Mouse (Mus musculus) liver, adult 2 months (tissue): ENCODE data around the gene Mta3. TPM values are rescaled to one million over a fixed set of nuclear protein-coding genes. Genes with fewer than 3 reads are reported as not detected.
A peak's percentile ranks its signal among the peaks of the same experiment; 100 is the strongest.

Experiments
- DNase-seq: peaks from one replicate; pipeline ENCODE4 v3.0.0-alpha.2; 2011; ENCODE audit warnings: low read depth, low spot score; ENCODE audit errors: extremely low read depth
- H3K27ac ChIP-seq: fragments of 200-500 bp; replicated peaks from 2 replicates; pipeline ENCODE4 v1.5.1; 2012; ENCODE audit warnings: low read depth, mild to moderate bottlenecking, control low read depth, inconsistent platforms, low read length; ENCODE audit not compliant: insufficient read depth
- H3K27me3 ChIP-seq: fragments of 200-500 bp; 2 replicates; pipeline ENCODE4 v1.6.1; 2012; ENCODE audit warnings: mild to moderate bottlenecking, moderate library complexity, low read length, inconsistent platforms; ENCODE audit not compliant: control insufficient read depth, insufficient read depth
- H3K36me3 ChIP-seq: fragments of 200-500 bp; 2 replicates; pipeline ENCODE4 v1.6.1; 2012; ENCODE audit warnings: low read length, inconsistent platforms; ENCODE audit not compliant: control insufficient read depth, insufficient read depth
- H3K4me1 ChIP-seq: fragments of 200-500 bp; 2 replicates; pipeline ENCODE4 v1.6.1; 2011; ENCODE audit warnings: low read length; ENCODE audit not compliant: control insufficient read depth, insufficient read depth
- H3K4me3 ChIP-seq: fragments of 200-500 bp; 2 replicates; pipeline ENCODE4 v1.5.1; 2011; ENCODE audit warnings: low read depth, mild to moderate bottlenecking, control low read depth, low read length, moderate library complexity; ENCODE audit not compliant: insufficient read depth
- H3K79me2 ChIP-seq: fragments of 200-500 bp; 2 replicates; pipeline ENCODE4 v1.6.1; 2012; ENCODE audit warnings: inconsistent platforms, mild to moderate bottlenecking, low read length, moderate library complexity; ENCODE audit not compliant: control insufficient read depth, insufficient read depth
- H3K9ac ChIP-seq: fragments of 200-500 bp; 2 replicates; pipeline ENCODE4 v1.6.1; 2012; ENCODE audit warnings: low read depth, mild to moderate bottlenecking, control low read depth, inconsistent platforms, low read length
- CTCF ChIP-seq: fragments of 200-500 bp; IDR thresholded peaks from 2 replicates; pipeline ENCODE4 v1.5.1; 2011; ENCODE audit warnings: low read depth, low read length, control low read depth
- POLR2A ChIP-seq: fragments of 200-500 bp; IDR thresholded peaks from 2 replicates; pipeline ENCODE4 v1.6.1; 2011; ENCODE audit warnings: low read length, control low read depth; ENCODE audit not compliant: insufficient read depth; ENCODE audit errors: extremely low read depth
- WGBS: fragments of 180-500 bp; shearing (Covaris S2); methylation state at CpG from one replicate; pipeline ENCODE4 v1.1.7; 2018; 5-methylcytosine and 5-hydroxymethylcytosine counted together
- polyA plus RNA-seq: library from polyadenylated mRNA; depleted of rRNA; stranded (reverse); fragments of >200 nt; gene quantifications from 2 replicates; pipeline ENCODE4 v1.2.3, GENCODE M21; 2012
- total RNA-seq: library from RNA; depleted of rRNA; stranded (reverse); fragments of >200 nt; gene quantifications from 2 replicates; pipeline ENCODE4 v1.2.3, GENCODE M21; 2014

Gene Mta3
- total and polyA plus RNA-seq, 2 experiments = 11.3 to 16.0 TPM

GRCm38 (mm10) chr17:83737775-83738174, 31.8 kb downstream of the Mta3 start:
- Histone ChIP-seq H3K36me3 (peaks cover 9% of the 10 kb centered on the region), H3K4me1 (no peaks in the 10 kb centered on the region; the same call in 1 of the 2 replicates), H3K27me3 (no peaks in the 10 kb centered on the region), H3K27ac (no peak overlapping the region), H3K79me2 (no peaks in the 10 kb centered on the region; the same call in 1 of the 2 replicates), H3K9ac (no peak overlapping the region), H3K4me3 (no peak overlapping the region)
- TF ChIP-seq CTCF (no peak), POLR2A (no peak)
- no peak for DNase-seq
- WGBS = 91% methylated on average over 8 of the region's 8 CpGs

GRCm38 (mm10) chr17:83740135-83740676, 34.2 kb downstream of the Mta3 start:
- Histone ChIP-seq H3K27ac (no peak overlapping the region), H3K4me3 (no peak overlapping the region), H3K4me1 (no peaks in the 10 kb centered on the region; the same call in 1 of the 2 replicates), H3K36me3 (peaks cover 9% of the 10 kb centered on the region), H3K9ac (no peak overlapping the region), H3K79me2 (no peaks in the 10 kb centered on the region; the same call in 1 of the 2 replicates), H3K27me3 (no peaks in the 10 kb centered on the region)
- no peak for DNase-seq
- TF ChIP-seq POLR2A (no peak), CTCF (no peak)
- 74% methylated on average over 7 of the region's 7 CpGs for whole genome bisulfite sequencing

- WGBS = 67% methylated on average over 6 of the region's 6 CpGs
- Histone ChIP-seq H3K27ac (no peak overlapping the region), H3K4me1 (no peaks in the 10 kb centered on the region), H3K79me2 (no peaks in the 10 kb centered on the region), H3K36me3 (peaks cover 9% of the 10 kb centered on the region), H3K27me3 (no peaks in the 10 kb centered on the region), H3K4me3 (no peak overlapping the region), H3K9ac (no peak overlapping the region)
- no peak for DNase-seq
- no peak for TF ChIP-seq CTCF
- no peak for TF ChIP-seq POLR2A
These were observed 35.3 kb downstream of the Mta3 start for GRCm38 (mm10) chr17:83741243-83741642.

GRCm38 (mm10) chr17:83744231-83744824, 38.4 kb downstream of the Mta3 start:
- Histone ChIP-seq H3K79me2 (no peaks in the 10 kb centered on the region), H3K27me3 (no peaks in the 10 kb centered on the region), H3K9ac (no peak overlapping the region), H3K36me3 (peaks cover 4% of the 10 kb centered on the region), H3K4me3 (no peak overlapping the region), H3K27ac (no peak overlapping the region), H3K4me1 (no peaks in the 10 kb centered on the region)
- DNase-seq = peak; percentile 46
- 87% methylated on average over 11 of the region's 11 CpGs for WGBS
- no peak for TF ChIP-seq POLR2A
- TF ChIP-seq CTCF = no peak

GRCm38 (mm10) chr17:83747405-83748160, 41.6 kb downstream of the Mta3 start:
- Histone ChIP-seq H3K27me3 (no peaks in the 10 kb centered on the region), H3K4me1 (no peaks in the 10 kb centered on the region), H3K4me3 (no peak overlapping the region), H3K27ac (no peak overlapping the region), H3K36me3 (no peaks in the 10 kb centered on the region), H3K9ac (no peak overlapping the region), H3K79me2 (no peaks in the 10 kb centered on the region)
- 81% methylated on average over 10 of the region's 10 CpGs for WGBS
- DNase-seq = no peak
- TF ChIP-seq POLR2A = no peak
- TF ChIP-seq CTCF = no peak
